Mouse (Mus musculus) heart, adult 11 months (tissue): ENCODE results near the gene Sprn.
A peak's percentile ranks its signal among the peaks of the same experiment; 100 is the strongest.

Experiments
- DNase-seq: peaks from one replicate; pipeline ENCODE4 v3.0.0; 2022

Gene Sprn

GRCm38 (mm10) chr7:140154218-140154927 lies at the start of gene Sprn:
Gene Sprn (minus strand): TSS chr7:140154877.
- peak; percentile 85 for DNase-seq

DNA sequence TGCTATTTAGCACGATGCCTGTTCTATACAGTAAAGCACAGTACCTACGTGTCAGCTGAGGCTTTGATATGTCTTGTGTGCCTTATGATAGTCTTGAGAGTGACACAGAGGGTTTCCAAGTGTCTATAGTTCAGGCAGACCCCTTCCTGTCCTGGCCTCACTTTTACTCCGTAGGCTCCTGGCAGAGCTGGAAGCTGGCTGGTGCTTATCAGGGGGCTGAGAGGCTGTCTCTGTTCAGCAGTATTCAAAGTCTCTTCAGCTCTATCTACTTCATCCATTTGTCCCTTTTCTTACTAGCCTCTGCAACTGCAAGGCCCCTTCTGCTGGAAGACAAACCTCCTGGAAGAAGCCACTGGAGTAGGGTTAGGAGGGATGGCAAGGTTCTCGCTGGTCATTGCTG lies 46.4 kb upstream of the Sprn start:
- no peak for DNase-seq

DNA sequence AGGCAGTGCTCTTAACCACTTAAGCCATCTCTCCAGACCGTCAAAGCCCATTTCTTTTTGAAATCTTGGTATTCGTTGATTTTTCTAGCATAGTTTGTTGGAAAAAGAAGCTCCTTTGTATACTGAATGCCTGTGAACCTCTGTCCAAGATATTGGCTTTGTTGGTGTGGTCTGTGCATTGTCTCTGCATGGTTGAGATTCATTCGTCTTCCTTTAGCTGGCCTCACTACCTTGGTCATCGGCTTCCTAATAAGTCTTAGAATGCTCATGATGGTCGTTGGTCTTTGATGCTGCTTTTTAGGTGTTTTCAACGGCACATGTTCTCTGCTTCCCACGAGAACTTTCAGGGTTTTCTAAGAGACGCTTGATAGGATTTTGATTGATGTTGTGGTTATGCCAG lies 41.3 kb upstream of the Sprn start:
- DNase-seq, result peak; percentile 62

DNA sequence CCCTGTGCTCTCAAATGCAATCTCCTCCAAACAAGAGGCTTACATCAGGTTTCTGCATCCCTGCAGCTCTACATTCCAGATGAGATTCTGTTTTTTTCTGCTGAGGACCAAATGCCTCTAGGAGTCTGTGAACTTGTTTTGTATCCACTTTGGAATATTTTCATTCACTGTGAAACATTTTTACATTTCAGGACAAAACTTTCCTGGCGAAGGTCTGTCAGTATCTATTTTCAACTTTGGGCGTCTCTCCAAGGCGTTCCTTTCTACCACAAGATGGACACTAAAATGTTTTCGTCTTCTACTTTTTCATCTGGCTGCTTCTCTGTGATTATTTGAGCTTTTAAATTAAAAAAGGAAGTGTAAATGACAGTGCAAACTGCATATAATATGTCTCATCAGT lies 39.4 kb upstream of the Sprn start:
- no peak for DNase-seq

DNA sequence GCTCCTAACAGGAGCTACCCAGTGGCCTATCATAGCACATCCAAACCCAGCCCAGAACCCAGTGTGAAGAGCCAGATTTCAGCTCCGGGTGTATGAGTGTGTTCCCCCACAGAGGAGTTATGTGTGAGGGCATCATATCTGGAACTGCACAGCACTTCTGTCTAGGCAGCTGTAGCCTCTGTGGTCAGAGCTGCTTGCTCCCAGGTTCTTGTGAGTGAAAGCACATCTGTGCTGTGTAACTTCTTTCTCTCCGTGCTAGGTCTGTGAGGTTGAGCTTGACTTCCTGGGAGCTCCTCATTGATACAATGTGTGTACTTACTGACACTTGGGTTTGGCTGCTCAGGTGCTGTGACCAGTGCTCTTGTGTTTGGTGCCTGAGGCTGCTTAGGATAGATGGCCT lies 38.2 kb upstream of the Sprn start:
- DNase-seq, result peak; percentile 67

DNA sequence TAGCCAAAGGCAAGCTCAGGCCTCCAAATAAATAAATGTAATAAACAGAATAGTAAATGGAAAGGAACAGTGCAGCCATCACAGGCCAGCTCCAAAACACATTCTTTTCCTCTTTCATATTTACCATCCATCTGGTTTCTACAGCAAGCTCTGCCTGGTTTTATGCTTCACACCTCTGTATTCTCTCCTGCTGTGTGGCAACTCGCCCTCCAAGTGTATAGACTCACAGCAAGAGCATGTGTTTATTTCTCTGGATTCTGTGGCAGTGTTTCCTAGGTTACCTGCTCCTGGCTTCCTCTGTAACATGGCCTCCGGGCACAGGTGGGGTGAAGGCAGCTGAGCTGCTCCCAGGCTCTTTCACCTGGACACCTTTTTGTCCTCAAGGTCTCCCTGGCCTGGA lies 37.8 kb upstream of the Sprn start:
- DNase-seq, result no peak

DNA sequence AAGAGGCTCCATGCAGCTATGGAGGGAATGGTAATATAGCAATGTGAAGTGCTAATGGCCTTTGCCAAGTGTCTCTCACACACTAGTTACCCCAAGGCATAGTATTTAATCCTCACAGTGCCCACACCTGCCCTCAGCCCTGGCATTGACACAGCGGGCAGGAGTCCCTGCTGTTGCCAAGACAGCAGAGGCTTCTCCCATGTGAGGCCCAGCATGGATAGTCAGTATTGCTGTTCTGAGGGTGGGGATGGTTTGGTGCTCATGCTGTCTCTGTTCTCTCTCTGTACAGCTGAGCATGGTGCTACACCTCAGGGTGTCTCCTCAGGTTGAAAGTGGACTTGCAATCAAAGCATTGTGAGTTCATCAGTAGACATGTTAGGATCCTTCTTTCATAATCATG lies 35.8 kb upstream of the Sprn start:
- peak; percentile 59 for DNase-seq

GRCm38 (mm10) chr7:140188391-140189328 lies 34.0 kb upstream of the Sprn start:
- DNase-seq, result peak; percentile 73

- peak; percentile 82 for DNase-seq
Measured at GRCm38 (mm10) chr7:140187721-140188390, 33.2 kb upstream of the Sprn start.

- DNase-seq, result peak; percentile 88
Measured at GRCm38 (mm10) chr7:140186646-140187620, 32.3 kb upstream of the Sprn start.

DNA sequence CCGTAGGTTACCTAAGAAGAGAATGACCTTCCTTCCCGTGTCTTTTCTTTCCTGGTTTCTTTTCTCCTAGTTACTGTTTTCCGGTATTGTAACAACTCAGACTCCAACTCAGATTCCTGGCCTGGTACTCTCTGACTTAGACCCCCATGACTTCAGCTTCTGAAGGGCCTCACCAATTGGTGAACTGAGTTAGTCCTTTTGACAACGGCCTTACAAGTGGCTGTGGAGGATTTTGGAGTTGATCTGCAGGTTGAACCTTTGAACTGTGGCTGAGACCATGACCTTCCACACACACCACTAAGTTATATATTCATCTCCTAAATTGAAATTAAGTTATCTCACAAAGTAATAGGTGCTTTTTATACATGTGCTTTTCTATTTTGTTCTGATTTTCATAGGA lies 29.5 kb upstream of the Sprn start:
- DNase-seq, result no peak

DNA sequence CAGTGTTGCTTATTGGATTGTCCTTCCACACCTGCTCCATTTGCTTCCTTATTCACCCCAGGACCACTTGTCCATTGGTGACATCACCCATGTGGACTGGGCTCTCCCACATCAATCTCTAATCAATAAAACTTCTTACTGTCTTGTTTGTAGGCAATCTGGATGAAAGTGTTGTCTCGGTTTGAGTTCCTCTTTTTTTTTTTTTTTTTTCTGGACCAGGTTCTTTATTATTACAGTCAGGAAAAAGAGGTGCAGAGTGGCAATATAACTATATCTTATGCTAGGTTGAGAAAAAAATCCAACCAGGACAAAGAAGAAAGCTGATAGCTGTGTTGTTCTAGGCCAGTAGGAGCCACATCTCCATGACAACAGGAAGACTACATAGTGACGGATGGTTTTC lies 26.0 kb upstream of the Sprn start:
- no peak for DNase-seq

GRCm38 (mm10) chr7:140179176-140179575 lies 24.5 kb upstream of the Sprn start:
- peak; percentile 77 for DNase-seq

DNA sequence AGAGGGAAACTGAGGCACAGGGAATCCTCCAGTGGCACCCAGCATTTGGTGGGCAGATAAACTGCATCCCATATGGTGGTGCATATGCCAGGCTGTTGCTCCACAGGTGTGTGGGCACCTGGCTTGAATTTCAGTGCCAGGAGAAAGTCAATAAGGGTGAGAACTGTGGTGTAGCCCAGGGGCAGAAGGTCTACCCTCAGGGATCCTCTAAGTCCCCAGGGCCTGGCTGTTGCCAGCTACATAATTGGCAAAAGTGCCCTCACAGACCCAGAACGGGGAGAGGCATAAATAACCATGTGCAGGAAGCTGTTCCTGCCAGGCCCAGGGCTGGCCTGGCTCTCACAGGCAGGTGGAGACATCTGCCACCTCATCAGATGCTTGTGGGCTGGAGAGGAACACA lies 18.3 kb upstream of the Sprn start, which contains the start of gene Olfr523:
Olfr523 (plus strand) TSS at position 282 of the 400 bp plus-strand sequence.
- DNase-seq, result peak; percentile 86

DNA sequence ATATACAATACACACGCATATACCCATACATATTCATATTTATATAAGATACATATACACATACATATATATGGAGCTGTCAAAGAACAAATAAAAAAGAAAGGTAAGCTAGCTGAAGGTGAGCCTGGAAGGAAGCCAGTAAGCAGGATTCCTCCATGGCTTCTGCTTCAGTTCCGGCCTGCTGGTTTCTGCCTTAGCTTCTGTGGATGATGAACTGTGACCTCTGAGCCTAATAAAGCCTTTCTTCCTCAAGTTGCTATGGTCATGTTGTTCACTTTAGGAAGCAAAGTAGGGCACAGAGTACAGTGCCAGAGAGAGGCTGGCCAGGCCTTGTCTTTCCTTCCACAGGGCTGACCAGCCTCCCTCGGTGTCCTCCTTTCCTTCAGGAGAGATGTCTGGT lies 16.2 kb upstream of the Sprn start:
- DNase-seq, result peak; percentile 57

DNA sequence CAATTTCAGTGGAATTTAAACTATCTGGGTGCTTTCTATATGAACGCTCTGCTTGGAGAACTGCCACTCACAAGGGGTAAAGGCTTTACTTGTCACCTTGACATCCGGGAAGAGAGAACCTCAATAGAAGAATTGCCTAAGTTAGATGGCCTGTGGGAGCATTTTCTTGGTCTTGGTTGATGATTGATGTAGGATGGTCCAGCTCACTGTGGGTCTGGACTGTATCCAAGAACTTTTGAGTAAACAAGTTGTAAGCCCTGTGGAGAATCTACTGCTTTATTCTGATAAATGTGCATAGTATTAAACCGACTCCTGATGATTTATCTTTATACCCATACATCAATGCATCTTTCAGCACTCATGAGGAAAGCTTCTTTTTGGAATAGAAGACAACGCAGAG lies 14.7 kb upstream of the Sprn start:
- DNase-seq, result no peak

GRCm38 (mm10) chr7:140167950-140168349 lies 13.3 kb upstream of the Sprn start:
- no peak for DNase-seq

GRCm38 (mm10) chr7:140164664-140165063 lies 10.0 kb upstream of the Sprn start, which contains the start of gene Olfr522:
Gene Olfr522 (minus strand): TSS chr7:140164764.
- DNase-seq, result peak; percentile 53

- DNase-seq, result peak; percentile 64
Measured at GRCm38 (mm10) chr7:140160363-140160762, 5.7 kb upstream of the Sprn start.

GRCm38 (mm10) chr7:140153829-140154217 lies 854 bp downstream of the Sprn start:
- DNase-seq, result no peak

DNA sequence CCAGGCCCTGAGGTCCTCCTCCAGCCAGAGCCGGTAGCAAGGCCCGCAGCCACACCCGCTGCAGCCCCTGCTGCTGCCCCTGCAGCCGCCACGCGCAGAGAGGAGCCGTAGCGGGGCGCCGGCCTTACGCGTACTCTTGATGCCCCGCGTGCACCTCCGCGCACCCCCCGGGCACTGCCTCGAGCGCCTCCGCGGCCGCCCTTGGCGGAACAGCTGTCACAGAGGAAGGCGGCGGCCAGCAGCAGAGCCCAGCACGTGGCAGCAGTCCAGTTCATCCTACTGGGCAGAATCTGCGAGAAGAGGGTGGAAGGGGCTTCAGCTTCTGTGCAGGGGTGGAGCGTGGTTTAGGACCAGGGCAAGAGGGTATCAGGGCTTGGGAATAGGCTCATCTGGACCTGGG lies 1.3 kb downstream of the Sprn start:
- peak; percentile 87 for DNase-seq

DNA sequence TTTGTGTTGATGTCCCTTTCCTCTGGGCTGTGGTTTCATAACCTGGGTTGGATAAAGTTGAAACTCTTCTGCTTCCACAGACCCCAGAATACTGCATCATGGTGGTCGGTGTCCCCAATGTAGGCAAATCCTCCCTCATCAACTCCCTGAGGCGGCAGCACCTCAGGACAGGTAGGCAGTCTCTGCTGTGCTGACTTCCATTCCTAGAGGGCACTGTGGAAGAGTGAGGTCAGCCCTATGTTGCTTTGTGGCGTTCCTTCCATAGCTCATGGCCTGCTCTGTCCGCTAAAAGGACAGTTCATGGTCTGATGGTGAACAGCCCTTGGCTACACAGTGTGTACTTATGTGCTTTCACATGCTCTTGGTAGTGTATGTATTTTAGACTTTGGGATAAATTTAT lies 10.1 kb downstream of the Sprn start:
- peak; percentile 65 for DNase-seq
